Mouse (Mus musculus): ENCODE results near the gene Poldip2.
"Not testable (repeated sequence)": the region's sequence is repeated elsewhere in the genome, so short reads cannot be mapped to it uniquely, and the experiment has no call there.

Gene Poldip2

DNA sequence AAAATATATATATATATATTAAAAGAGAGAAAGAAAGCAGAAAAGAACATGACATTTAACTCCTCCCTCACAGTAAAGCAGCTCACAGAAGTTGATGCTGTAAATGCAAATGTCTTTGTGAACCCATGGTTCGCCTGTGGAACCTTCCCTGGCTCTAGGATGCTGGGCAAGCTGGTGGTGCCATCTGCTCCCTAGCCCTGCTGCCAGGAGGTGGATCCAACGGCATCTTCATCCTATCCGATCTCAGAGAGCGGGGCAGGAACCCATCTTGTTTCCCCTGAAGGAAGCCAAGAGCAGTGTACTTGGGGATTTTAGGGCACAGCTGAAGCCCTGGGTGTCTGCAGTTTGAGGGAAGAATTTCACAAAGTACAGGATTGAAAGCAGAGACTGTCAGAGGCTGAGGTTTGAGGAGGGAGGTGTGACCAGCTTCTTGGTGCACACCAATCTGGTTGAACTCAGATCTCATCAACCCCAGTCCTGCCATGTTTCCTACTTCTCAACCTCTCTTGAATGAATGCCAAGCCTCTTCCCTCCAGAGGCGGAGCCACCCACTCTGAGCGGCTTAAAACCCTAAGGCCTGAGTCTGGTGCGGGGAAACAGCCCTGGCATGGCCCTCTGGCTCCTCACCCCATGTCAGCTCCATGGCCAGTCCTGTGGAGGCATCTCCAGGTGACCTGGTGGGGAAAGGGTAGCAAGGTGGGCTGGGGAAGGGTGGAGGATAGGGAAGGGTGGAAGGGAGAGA is 8.9 kb upstream of the Poldip2 start, which contains the start of gene Sebox:
Gene Sebox (plus strand): TSS at position 539 of the 742 bp plus-strand sequence.
- DNase-seq: peak; percentile 92 to 93

DNA sequence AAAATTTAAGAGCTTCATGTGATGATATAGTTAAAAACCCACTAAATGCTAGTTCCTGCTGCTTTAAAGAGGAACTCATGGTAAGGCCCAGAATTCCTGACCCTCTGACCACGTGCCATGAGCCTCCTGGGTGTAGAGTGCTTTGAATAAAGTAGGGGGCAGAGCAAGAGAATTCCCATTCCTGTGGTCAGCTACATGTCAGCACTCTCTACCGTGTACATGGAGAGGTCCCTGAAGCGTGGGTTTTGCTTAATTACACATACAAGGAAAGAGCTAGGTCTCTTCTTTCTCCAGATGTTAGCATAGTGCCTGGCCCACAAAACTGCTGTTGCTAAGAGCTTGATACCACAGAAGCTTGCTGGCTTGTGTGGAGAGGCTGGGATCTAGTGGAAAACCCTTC is 6.6 kb upstream of the Poldip2 start:
- no peak for DNase-seq

DNA sequence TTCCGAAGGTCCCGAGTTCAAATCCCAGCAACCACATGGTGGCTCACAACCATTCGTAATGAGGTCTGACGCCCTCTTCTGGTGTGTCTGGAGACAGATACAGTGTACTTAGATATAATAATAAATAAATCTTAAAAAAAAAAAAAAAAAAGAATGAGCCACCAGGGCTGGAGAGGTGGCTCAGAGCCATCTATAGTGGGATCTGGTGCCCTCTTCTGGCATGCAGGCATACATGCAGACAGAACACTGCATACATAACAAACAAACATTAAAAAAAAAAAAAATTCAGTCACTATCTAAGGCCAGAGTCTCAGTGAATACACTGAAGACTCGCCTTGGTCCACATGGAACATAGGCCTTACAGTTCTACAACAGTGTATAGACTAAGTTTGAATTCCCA is 2.8 kb upstream of the Poldip2 start:
- DNase-seq: peak; percentile 75 to 79

DNA sequence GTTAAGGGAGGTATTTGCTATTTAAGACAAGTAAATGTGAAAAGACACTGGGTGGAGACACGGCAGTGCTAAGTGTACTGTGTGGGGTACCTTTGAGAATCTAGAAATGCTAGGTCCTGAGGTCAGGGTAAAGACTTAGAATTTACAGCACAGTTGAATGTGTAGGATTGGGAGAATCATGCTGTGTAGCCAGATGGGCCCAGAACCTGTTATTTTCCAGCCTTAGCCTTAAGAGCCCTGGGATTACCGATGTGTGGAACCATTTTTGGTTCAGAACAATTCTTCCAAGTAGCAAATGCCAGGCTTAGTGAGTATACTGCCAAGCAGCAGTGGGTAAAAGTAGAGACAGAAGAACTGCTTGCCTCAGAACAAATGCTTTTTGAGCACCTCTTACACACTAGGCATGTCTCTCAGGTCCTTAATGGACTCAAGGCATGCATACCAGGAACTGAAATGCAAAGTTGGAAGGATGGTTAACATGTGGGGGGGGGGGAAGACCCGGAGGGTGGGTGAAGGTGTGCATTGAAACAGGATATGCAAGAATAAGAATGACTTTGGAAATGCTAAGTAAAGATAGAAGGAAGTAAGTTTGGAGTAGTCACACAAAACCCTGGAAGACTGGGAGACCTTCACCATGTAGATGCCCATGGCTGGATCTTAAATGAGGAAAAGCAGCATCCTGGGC is 1.3 kb downstream of the Poldip2 start:
- DNase-seq: no peak

DNA sequence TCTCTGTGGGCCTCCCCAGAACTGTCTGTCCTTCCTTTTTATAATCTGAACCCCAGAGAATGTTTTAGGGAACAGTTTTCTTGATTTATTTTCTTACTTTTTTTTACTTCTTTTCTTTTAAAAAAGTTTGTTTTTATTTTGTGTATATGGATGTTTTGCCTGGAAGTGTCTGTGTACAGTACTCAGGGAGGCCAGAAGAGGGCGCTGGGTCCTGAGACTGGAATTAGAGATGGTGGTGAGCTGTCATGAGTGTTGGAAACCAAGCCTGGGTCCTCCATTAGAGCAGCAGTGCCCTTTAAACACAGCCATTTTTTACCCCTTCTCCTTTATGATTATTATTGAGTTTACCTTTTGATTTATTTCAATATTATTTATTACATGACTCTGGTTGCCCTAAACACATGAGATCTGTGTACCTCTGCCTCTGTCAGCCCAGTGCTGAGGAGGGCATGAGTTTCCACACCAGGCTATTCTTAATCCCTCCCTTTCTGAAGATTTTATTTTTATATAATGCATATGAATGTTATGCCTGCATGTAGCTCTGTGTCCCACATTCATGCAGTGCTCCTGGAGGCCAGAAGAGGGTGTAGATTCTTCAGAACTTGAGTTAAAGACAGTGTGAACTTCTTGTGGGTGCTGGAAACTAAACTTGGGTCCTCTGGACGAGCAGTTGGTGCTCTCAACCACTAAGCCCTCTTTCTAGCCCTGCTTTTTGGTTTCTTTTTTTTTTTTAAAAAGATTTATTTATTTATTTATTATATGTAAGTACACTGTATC is 3.7 kb downstream of the Poldip2 start:
- peak in 1 of 2 experiments; percentile 47 for DNase-seq

DNA sequence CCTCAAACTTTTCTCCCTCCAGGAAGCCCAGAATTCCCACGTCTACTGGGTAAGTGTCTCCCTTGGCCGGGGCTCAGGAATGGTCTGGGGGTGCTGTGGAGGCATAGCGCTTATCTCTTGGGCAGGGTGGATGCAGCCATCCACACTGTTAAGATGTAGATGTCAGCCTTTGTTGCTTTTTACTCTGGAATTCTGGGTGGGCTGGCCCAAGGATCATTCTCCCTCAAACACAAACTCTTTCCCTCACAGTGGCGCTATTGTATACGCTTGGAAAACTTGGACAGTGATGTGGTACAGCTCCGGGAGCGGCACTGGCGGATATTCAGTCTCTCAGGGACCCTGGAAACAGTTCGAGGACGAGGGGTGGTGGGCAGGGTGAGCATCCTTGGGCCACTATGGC is 6.9 kb downstream of the Poldip2 start:
- DNase-seq: no peak

DNA sequence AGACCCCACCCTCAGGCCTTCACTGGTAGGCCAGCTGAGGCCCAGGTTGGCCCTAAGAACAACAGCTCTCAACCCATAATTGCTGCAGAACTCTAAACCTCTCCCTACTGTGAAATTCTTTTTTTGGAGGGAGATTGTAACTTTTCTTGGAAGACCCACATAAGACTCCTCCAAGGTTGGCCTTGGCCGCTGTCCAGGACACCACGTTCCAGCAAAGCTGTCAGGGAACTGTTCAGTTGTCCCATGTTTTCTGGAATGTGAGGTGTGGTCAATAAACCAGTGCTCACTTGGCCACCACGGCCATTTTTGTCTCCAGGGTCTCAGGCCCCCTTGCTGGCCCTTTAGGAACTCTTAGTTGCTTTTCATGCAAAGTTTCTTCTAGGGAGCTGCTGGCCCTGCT is 9.9 kb downstream of the Poldip2 start:
- peak in 1 of 2 experiments; percentile 48 for DNase-seq

DNA sequence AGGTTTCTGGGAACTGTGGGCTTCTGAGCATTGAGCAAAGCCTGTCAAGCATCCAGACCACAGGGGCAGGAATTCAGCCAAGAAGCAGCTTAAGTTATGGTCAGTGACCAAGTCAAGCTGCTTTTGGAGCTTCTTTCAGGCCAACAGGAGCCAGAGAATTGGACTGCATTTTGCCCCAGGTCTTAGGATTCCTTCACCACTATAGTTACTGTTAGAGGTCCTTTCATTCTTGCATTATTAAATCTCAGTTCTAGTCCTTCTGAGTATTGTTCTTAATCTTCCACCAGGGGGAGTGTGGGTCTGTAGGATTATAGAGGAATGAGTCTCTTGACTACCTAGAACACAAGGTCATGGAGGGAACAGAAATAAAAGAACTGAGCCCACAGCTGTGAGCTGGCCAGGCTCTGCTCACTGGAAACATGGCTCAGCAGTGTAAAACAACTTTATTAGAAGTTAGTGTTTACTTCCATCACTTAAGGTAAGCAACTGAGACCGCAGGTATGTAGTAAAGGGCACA is 10.5 kb downstream of the Poldip2 start:
- DNase-seq: peak; percentile 81 to 83

DNA sequence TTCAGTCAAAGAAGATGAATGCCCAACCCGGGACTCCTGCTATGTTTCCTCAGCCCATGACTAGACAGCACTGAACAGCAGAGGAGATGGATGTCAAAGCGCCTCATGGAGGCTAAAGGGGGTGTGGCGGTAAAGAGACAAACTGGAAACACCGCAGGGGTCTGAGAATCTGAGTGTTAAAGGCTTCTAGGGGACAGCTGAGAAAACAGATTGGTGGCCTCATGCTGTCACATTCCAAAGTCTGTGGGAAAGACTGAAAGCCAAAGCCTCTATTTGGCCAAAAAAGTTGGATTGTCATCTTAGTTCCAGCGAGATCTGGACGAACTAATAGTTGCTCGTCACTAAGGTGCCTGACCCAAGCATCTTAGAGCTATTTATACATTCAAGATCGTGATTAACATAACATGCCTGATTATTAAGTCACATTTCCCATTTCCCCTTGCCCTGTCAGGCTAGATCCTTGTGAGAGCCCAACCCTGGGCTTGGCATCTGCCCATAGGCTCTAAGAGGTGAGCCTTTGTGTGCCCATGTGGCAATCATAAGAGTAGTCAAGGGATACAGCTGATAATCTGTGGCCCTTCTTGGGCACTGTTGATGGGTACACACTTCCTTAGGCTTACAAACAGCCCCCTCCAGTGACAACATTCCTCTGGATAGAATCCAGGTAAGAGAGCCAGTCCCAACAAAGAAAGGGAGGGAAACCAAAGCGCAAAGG is 11.4 kb downstream of the Poldip2 start:
- DNase-seq: peak; percentile 34 to 53

DNA sequence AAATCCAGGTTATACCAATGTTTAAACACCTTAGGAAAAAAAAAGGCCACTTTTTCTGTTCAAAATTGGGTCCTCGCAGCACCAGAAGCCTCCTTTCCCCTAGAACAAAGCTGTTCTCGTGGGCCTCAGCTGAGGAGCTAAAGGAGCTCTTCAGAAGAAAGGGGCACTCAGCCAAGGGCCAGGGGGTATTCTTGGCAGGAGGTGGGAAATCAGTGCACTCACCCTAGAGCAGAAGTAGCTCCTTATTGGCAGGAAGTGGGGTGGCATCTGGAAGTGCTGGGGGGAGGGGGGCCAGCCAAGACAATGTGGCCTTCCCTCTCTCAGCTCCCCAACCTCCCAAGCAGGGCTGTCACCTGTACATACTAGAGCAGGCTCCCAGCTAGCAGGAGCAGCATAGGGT is 12.8 kb downstream of the Poldip2 start:
- DNase-seq: peak; percentile 84 to 90

DNA sequence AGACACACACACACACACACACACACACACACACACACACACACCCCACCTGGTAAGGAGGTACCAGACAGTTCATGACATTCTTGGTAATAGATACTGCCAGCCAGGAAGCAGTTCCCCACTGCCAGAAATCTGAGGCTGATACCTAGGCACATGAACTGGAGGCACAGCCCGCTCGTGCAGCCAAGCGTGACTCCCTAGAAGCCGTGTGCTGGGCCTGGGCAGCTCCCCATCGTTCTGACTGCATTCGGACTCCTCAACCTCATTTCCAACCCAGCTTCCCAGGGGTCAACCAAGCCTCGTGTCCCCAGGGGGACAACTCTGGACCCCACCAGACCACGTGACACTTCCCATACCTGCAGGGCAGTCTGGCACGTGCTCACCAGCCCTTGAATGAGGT is 16.7 kb downstream of the Poldip2 start:
- DNase-seq: no peak

DNA sequence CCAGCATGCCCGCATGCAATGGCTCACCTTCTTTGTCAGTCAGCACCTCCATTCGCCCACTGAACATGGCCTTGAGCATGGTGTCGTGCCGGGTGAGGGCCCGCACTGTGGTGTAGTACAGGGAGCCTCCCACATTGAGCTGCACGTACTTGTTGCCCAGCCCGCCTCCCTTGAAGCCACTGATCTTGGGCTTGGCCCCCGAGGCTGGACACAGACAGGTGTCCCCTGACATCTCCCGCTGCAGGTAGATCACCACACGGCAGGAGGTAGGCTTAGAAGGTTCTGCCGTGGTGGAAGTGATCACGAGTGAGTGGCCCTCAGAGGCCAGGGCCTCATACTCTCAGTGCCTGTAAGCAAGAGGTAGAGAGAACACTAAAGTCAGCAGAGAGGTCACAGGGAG is 18.0 kb downstream of the Poldip2 start:
- no peak for DNase-seq

DNA sequence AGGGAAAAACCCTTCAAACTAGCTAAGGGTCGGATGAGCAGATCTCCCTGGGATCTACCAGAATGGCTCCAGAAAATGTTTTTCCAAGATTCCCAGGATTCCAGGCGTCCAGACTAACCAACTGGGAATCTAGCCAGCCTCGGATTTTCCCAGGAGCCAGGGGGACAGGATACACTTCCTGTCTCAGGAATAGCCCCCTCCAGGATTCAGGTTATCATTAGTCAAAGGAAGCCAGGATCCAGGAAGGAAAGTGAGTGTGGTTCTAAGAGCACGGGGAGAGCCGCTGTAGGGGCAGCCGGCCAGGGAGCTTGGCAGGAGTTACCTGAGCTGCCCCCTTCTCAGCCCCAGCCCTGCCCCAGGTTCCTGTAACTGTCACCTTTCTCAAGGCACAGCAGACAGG is 19.1 kb downstream of the Poldip2 start:
- peak; percentile 42 to 50 for DNase-seq

DNA sequence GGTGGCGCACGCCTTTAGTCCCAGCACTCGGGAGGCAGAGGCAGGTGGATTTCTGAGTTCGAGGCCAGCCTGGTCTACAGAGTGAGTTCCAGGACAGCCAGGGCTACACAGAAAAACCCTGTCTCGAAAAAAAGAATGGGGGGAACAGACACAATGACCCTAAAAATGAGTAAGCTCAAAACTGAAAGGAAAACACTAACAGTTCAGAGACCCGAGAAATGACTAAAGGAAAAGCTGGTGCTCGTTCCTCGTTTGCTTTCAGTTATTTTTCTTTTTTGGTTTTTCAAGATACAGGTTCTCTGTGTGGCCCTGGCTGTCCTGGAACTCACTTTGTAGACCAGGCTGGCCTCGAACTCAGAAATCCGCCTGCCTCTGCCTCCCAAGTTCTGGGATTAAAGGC is 19.5 kb downstream of the Poldip2 start:
- DNase-seq: not testable (repeated sequence)

DNA sequence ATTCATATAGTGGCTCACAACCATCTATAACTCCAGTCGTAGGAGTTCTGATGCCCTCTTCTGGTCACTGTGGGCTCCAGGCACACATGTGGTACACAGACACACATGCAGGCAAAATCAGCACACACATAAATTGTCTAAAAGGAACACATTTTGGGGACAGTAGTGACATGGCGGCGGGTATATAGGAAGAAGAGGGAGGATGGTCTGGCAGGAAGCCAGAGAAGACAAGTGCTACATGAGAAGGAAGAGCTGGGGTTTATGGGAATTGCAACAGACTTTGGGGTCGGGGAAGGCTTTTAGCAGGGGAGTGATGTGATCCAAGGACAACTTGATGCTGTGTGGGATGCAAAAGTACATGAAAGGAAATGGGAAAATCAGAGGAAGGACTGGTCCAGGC is 22.5 kb downstream of the Poldip2 start:
- DNase-seq: no peak

DNA sequence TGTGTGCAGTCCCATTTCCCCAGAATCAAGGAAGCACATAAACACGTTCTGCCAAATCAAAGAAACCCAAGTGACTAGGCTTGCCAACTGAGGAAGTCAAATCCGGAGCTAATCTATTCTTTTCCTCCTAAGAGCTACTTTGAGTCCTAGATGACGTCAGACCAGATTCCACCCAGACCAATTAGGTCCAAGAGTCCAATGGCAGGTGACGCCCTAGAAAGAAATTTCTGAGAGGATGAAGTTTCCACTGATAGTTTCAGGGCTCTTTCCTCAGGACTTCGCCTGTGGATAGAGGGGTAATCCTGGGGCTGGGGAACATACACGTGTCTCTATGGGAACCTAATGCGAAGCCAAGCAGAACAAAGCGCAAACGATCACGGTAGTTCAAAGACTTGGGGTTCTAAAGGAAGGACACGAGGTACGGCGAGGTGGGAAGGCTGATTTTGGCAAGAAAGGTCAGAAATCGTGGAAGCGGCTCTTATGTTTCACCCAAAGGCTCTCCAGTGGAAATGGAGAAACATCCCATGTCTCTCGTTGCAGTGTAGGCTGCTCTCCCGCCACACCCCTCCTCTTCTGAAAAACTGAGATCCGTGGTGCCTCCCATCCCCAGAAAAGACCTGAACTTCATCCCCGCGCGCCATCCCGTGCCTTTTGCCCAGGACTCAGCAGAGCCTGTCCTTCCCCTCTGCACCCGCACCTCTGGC is 23.5 kb downstream of the Poldip2 start:
- DNase-seq: peak in 1 of 2 experiments; percentile 39

DNA sequence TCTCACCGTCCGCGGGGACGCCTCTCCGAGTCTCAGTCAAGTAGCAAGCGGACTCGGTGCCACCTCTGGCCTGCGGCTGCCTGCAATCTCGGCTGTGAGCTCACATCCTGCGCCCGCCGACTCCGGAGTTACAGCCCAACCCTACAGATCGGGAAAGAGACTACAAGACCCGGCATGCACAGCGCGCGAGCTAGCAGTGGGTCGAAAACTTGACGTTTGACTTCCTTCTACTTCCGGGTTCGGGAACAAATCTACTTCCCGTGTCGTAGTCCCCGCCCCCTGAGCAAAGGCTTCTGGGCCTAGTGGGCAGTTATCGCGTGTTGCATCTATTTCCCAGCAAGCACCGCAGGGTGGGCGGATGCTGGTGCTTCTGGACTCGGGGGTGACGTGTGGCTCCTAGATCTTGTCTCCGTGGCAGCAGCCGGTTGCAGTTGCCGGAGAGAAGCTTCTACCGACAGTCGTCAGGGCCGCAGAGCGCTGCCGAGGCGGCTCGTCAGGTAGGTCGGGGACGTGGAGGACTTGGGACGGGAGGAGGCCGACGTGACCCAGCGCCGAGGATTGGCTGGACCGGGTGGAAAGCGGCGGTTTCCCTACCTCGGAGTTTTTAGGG is 24.2 kb downstream of the Poldip2 start, which contains the start of the genes Tnfaip1 and Ift20:
Gene Tnfaip1 (minus strand): TSS at position 253 of the 610 bp plus-strand sequence.
Gene Ift20 (plus strand): TSS at position 282 of the 610 bp plus-strand sequence.
- peak; percentile 98 to 99 for DNase-seq

DNA sequence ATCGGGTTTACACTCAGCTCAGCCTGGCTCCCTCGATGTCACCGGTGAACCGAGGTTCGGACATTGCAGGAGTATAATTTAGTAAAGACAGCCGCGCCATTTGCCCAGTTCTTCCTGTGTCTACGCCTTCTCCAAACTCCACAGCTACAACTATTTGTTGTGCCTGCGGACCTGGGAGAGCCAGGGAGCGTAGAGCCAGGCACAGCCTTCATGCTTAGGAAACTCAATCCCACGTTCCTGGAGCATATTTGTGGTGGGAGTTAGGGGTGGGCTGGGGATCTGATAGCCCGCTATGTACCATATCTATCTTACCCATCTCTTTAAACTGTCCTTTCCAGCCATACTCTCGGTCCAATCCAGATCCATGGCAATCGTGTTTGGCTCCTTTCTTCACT is 24.7 kb downstream of the Poldip2 start:
- DNase-seq: no peak

DNA sequence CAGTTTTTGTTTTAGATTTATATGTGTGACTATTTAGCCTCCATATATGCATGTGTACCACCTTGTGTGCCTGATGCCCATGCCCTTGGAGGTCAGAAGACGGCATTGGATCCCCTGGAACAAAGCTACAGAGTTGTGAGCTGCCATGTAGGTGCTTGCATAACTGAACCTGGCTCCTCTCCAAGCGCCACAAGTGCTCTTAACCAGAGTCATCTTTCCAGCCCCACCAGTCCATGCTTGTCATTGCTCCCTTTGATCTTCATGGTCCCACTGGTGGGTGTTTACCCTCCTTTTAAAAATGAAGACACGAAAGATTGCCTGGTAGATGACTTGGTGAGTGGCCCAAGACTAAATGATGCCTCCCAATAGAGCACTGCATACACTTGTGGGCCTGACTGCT is 28.4 kb downstream of the Poldip2 start:
- no peak for DNase-seq

DNA sequence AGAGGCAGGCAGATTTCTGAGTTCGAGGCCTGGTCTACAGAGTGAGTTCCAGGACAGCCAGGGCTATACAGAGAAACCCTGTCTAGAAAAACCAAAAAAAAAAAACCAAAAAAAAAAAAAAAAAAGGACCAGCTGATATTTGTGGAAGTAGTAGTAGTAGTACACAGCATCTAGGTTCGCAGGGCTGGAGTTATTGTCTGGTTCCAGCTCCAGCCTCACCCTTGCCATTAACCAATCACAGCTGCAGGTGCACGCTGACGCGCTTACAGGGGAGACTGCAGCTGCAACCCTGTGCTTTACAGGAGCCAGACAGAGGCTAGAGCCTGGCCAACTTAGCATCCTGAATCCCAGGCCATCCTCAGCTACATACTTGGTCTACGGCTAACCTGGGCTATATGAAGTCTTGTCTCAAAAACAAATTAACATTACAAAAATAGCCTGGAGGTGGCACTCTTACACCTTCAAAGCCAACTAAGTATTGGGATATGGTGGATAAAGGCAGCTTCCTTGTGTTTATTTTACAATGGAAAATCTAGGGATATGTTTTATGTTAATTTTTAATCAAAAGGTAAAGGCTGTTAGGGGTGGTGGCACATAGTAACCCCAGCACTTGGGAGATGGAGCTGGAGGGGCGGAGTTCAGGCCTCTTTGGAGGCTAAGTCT is 32.6 kb downstream of the Poldip2 start:
- no peak for DNase-seq

DNA sequence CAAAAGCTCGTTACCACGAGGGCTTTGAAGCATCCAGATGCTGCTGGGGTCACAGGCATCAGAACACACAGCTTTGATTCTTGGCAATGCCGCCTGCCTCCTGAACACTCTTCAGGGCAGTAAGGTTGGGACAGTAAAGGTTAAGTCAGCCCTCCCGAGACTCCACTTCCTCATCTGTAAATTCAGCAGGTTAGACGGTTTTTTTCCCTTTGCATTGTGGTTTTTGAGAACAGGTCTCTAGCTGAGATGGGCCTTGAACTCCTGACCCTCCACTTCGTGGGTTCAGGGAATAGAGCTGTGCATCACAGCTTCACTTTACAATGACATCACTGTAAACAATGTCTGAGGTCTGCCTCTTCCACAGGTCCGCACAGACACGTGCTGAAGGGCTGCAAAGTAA is 33.2 kb downstream of the Poldip2 start:
- no peak for DNase-seq
